Mouse (Mus musculus) midbrain, embryonic 12.5 days (tissue): ENCODE results near the gene Fnbp1. TPM values are rescaled to one million over a fixed set of nuclear protein-coding genes. Genes with fewer than 3 reads are reported as not detected.

ENCODE experiments used
- ATAC-seq: fragments of 200-750 bp; cut with Nextera tagmentation; 2 replicates; pipeline ENCODE4 v1.8.0; 2017; ENCODE audit warnings: low read depth, moderate TSS enrichment, moderate library complexity; ENCODE audit not compliant: low FRiP score
- H3K27ac ChIP-seq: fragments of 300-500 bp; sonication (generic); replicated peaks from 2 replicates; pipeline ENCODE4 v1.5.1; 2016; ENCODE audit warnings: mild to moderate bottlenecking
- H3K27me3 ChIP-seq: fragments of 300-500 bp; sonication (generic); 2 replicates; pipeline ENCODE4 v1.6.1; 2016; ENCODE audit warnings: mild to moderate bottlenecking
- H3K36me3 ChIP-seq: fragments of 300-500 bp; sonication (generic); 2 replicates; pipeline ENCODE4 v1.6.1; 2016
- H3K4me1 ChIP-seq: fragments of 300-500 bp; sonication (generic); 2 replicates; pipeline ENCODE4 v1.6.1; 2016
- H3K4me2 ChIP-seq: fragments of 300-500 bp; sonication (generic); replicated peaks from 2 replicates; pipeline ENCODE4 v1.6.1; 2016; ENCODE audit warnings: mild to moderate bottlenecking, moderate library complexity
- H3K4me3 ChIP-seq: fragments of 300-500 bp; sonication (generic); 2 replicates; pipeline ENCODE4 v1.5.1; 2016; ENCODE audit warnings: mild to moderate bottlenecking
- H3K9ac ChIP-seq: fragments of 300-500 bp; sonication (generic); replicated peaks from 2 replicates; pipeline ENCODE4 v1.6.1; 2016; ENCODE audit warnings: mild to moderate bottlenecking, moderate library complexity
- H3K9me3 ChIP-seq: fragments of 300-500 bp; sonication (generic); 2 replicates; pipeline ENCODE4 v1.6.1; 2016; ENCODE audit warnings: mild to moderate bottlenecking
- WGBS: fragments of 180-500 bp; shearing (Covaris S2); methylation state at CpG from one replicate; pipeline ENCODE4 v1.1.7; 2016; 5-methylcytosine and 5-hydroxymethylcytosine counted together
- polyA plus RNA-seq: library from polyadenylated mRNA; unstranded; fragments of >200 nt; fragmentation: Nextera tagmentation; extraction: Ambion mirVana; gene quantifications from 2 replicates; pipeline ENCODE4 v1.2.1, GENCODE M21; 2016

The Fnbp1 gene
- polyA plus RNA-seq, 1 experiment from 2014 or later, result 12.8 TPM

DNA sequence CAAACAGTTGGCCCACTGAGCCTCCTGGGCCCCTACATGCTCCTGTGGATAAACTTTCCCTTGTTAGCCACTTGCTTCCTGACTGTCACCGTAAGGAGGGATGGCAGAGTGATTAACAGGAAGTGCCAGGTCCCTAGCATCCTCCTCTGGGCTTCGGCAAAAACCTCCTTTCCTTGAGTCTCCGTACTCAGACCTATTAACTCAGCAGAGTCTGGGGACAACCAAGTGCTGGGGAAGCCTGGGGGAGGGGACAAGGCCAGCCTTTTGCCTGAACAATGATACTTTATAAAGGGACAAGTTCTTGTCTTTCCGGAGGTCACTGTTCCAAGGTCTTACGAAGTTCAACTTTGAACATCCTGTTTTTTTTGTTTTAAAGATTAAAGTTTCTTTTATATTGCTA, 54.7 kb downstream of the Fnbp1 start:
- Histone ChIP-seq H3K9me3 (peaks cover 4% of the 10 kb centered on the region; the same call in 1 of the 2 replicates), H3K4me1 (peaks cover 22% of the 10 kb centered on the region), H3K27ac (no peak overlapping the region), H3K9ac (no peak overlapping the region), H3K36me3 (peaks cover 9% of the 10 kb centered on the region), H3K4me3 (no peak overlapping the region), H3K4me2 (no peak overlapping the region), H3K27me3 (no peaks in the 10 kb centered on the region)
- WGBS, result 60% methylated on average over 5 of the region's 5 CpGs
- no peak for ATAC-seq

DNA sequence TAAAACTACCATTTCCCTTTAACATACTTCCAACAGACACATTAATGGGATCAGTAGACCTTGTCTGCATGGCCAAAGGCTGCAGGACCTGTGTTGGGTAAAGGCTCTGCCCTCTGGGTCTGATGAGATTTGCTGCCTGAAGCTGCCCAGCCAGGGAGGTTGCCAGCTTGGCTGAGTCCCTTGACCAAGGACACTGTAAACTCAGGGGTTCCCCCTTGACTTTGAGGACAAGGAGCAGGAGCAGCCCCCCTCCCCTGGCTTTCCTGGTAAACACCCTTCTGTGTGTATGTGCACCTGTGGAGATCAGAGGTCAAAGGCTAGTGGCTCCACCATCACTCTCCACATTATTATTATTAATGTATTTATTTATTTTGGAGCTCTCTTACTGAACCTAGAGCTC, 55.3 kb downstream of the Fnbp1 start:
- Histone ChIP-seq H3K4me1 (peaks cover 22% of the 10 kb centered on the region), H3K9ac (no peak overlapping the region), H3K27ac (no peak overlapping the region), H3K4me3 (no peak overlapping the region), H3K27me3 (no peaks in the 10 kb centered on the region), H3K36me3 (peaks cover 9% of the 10 kb centered on the region), H3K4me2 (no peak overlapping the region), H3K9me3 (peaks cover 4% of the 10 kb centered on the region; the same call in 1 of the 2 replicates)
- ATAC-seq, result no peak

DNA sequence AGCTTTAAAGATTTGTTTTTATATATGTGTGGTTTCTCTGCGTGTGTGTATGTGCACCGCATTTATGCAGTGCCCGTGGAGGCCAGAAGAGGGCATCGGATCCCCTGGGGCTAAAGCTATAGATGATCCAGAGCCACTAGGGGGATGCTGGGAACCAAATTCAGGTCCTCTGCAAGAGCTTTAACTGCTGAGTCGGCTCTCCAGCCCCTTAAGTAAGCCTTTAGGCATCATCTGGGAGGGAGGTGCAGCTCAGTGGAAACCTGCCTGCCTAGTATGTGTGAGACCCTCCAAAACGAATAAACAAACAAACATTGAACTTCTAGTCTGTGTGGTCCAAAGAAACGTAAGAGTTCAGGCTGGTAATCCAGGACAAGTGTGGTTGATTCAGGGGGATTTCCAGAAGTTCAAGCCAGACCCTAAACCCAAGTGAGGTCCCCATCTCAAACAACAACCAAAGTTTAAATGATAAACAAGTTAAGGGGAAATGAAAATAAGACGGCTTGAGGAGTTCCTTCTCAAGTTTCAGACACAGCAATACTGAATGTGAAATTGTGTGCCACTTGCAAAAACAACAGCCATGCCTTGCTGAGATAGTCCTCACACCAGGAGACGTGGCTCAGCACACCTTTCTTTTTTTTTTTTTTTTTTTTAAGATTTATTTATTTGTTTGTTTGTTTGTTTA, 57.5 kb downstream of the Fnbp1 start:
- 90% methylated on average over 9 of the region's 9 CpGs for WGBS
- Histone ChIP-seq H3K4me2 (no peak overlapping the region), H3K27me3 (no peaks in the 10 kb centered on the region), H3K9ac (no peak overlapping the region), H3K4me1 (peaks cover 16% of the 10 kb centered on the region), H3K27ac (no peak overlapping the region), H3K36me3 (peaks cover 9% of the 10 kb centered on the region), H3K9me3 (peaks cover 4% of the 10 kb centered on the region; the same call in 1 of the 2 replicates), H3K4me3 (no peak overlapping the region)
- ATAC-seq, result no peak

DNA sequence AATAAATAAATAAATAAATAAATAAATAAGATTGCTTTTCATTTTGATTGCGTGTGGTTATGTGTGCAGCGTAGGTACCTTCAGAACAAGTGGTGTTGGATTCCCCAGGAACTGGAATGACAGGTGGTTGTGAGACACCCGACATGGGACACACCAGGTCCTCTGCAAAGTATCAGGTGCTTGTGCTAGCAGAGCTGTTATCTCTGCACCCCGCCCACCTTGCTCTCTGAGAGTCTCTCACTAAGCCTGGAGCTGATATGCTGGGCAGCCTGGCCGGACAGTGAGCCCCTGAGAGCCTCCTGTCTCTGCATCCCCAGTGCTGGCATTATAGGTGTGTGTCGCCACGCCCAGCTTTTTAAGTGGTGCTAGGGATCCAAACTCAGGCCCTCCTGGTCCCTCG, 58.4 kb downstream of the Fnbp1 start:
- H3K36me3 ChIP-seq, result peaks cover 9% of the 10 kb centered on the region
- peaks cover 9% of the 10 kb centered on the region for H3K4me1 ChIP-seq
- H3K27ac ChIP-seq, result no peak overlapping the region
- no peaks in the 10 kb centered on the region for H3K27me3 ChIP-seq
- H3K4me3 ChIP-seq, result no peak overlapping the region
- H3K9ac ChIP-seq, result no peak overlapping the region
- ATAC-seq, result no peak
- peaks cover 4% of the 10 kb centered on the region; the same call in 1 of the 2 replicates for H3K9me3 ChIP-seq
- no peak overlapping the region for H3K4me2 ChIP-seq
- 91% methylated on average over 8 of the region's 8 CpGs for whole genome bisulfite sequencing

DNA sequence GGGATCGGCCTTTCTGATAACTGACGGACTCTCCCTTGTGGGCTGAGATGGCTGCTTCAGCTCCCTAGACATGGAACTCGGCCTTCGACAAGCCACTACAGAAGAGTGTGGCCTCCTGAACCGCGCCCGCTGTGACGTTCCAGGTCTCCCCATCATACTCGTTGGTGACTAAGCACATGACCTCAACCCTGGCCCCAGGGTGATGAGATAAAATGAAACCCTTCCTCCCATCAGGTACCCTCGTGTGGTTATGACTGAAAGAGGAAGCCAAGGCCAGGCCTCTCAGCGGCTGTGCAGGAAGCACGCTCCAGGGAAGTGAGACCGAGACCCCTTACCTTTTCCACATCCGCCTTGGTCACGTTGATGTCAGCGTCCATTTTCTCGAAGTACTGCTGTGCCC, 59.2 kb downstream of the Fnbp1 start:
- WGBS, result 93% methylated on average over 17 of the region's 17 CpGs
- H3K4me1 ChIP-seq, result peaks cover 2% of the 10 kb centered on the region
- no peak overlapping the region for H3K9ac ChIP-seq
- H3K27ac ChIP-seq, result no peak overlapping the region
- H3K9me3 ChIP-seq, result peaks cover 4% of the 10 kb centered on the region; the same call in 1 of the 2 replicates
- H3K4me3 ChIP-seq, result no peak overlapping the region
- no peaks in the 10 kb centered on the region for H3K27me3 ChIP-seq
- no peak overlapping the region for H3K4me2 ChIP-seq
- H3K36me3 ChIP-seq, result peaks cover 9% of the 10 kb centered on the region
- ATAC-seq, result no peak

DNA sequence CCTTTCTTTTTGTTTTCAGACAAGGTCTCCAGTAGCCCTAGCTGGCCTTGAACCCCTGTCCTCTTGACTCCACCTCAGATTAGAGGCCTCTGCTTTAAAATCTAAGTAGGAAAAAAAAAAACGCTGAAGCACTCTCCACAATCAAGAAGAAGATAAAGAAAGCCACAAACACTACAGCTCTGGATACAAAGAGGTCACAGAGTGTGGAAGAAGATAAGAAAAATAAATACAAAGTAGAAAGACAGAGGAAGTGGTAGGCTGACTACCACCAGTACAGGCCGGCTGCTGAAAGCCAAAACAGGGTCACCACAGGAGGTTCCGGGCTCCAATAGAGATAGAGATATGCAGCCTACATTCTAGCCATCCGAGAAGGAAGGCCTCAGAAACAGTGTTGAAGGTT, 60.5 kb downstream of the Fnbp1 start:
- no peak overlapping the region for H3K9ac ChIP-seq
- no peaks in the 10 kb centered on the region for H3K4me1 ChIP-seq
- H3K9me3 ChIP-seq, result peaks cover 4% of the 10 kb centered on the region; the same call in 1 of the 2 replicates
- no peak overlapping the region for H3K4me2 ChIP-seq
- H3K36me3 ChIP-seq, result peaks cover 9% of the 10 kb centered on the region
- no peak overlapping the region for H3K27ac ChIP-seq
- no peak overlapping the region for H3K4me3 ChIP-seq
- no peaks in the 10 kb centered on the region for H3K27me3 ChIP-seq
- no peak for ATAC-seq
- 76% methylated on average over 4 of the region's 4 CpGs for WGBS

DNA sequence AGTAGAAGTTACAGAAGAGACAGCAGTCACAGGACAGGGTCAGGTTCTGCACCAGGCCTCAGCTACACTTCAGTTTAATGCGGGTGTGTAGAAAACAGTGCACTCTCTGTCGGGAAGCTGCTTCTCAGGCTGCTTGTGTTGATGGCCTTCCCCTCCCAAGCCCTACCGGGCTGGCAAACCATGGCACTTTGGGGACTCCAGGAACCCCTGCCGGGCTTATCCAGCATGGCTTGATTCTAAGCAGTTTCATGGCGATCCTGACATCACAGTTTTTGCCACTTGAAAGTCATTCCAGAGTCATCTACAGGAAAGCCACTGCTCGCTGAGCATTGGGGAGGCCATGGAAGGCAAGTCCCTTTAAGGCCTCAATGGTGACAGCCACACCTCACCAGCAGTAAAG, 62.7 kb downstream of the Fnbp1 start:
- Histone ChIP-seq H3K27me3 (no peaks in the 10 kb centered on the region), H3K4me3 (no peak overlapping the region), H3K4me1 (no peaks in the 10 kb centered on the region), H3K9ac (no peak overlapping the region), H3K4me2 (no peak overlapping the region), H3K9me3 (peaks cover 2% of the 10 kb centered on the region; the same call in 1 of the 2 replicates), H3K36me3 (peaks cover 5% of the 10 kb centered on the region), H3K27ac (no peak overlapping the region)
- ATAC-seq, result no peak
- 81% methylated on average over 6 of the region's 6 CpGs for WGBS

DNA sequence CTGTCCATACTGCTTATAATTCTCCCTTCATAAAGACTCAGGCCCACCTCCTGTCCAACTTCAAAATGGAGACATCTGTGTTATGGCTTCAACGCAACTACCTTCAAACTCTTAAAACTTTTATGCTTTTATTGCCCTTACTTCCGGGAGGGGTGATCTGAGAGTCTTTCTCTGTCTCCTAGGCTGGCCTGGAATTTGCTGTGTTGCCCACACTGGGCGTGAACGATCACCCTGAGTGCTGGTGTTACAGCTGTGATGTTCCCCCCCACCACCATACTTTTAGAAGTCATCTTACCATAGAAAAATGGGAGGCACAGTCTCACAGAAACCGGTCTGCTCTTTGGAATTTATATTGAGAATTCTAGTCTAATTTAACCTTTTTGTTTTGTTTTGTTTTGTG, 64.2 kb downstream of the Fnbp1 start:
- H3K27ac ChIP-seq, result no peak overlapping the region
- no peak overlapping the region for H3K4me3 ChIP-seq
- no peak for ATAC-seq
- peaks cover 3% of the 10 kb centered on the region; the same call in 1 of the 2 replicates for H3K36me3 ChIP-seq
- no peaks in the 10 kb centered on the region for H3K9me3 ChIP-seq
- no peaks in the 10 kb centered on the region for H3K4me1 ChIP-seq
- H3K27me3 ChIP-seq, result no peaks in the 10 kb centered on the region
- H3K4me2 ChIP-seq, result no peak overlapping the region
- WGBS, result 88% methylated on average over 5 of the region's 5 CpGs
- no peak overlapping the region for H3K9ac ChIP-seq

DNA sequence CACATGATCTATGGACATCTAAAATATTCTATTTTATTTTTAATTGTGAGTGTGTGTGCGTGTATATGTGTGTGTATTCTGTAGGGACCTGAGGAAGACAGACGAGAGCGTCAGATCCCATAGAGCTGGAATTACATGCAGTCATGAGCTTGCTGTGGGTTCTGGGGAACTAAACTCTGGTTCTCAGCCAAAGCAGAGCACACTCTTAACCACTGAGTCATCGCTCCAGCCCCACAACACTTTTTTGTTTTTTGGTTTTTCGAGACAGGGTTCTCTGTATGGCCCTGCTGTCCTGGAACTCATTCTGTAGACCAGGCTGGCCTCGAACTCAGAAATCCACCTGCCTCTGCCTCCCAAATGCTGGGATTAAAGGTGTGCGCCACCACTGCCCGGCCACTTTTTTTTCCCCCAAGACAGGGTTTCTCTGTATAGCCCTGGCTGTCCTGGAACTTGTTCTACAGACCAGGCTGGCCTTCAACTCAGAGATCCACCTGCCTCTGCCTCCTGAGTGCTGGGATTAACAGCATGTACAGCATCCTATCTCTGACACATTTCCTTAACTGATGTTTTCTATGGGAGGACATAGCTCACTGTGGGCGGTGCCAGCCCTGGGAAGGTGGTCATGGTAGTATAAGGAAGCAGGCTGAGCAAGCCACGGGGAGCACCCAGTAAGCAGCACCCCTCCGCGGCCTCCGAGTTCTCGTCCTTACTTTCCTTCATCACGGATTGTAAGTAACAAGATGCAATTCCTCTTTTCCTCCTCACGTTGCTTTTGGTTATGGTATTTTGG, 65.3 kb downstream of the Fnbp1 start:
- Histone ChIP-seq H3K36me3 (0 out of 2 replicates have a peak, but pooled peaks cover 4% of the 10 kb centered on the region), H3K27me3 (no peaks in the 10 kb centered on the region), H3K4me2 (no peak overlapping the region), H3K4me3 (no peak overlapping the region), H3K27ac (no peak overlapping the region), H3K9ac (no peak overlapping the region), H3K4me1 (no peaks in the 10 kb centered on the region), H3K9me3 (no peaks in the 10 kb centered on the region)
- no peak for ATAC-seq
- 94% methylated on average over 16 of the region's 16 CpGs for WGBS

DNA sequence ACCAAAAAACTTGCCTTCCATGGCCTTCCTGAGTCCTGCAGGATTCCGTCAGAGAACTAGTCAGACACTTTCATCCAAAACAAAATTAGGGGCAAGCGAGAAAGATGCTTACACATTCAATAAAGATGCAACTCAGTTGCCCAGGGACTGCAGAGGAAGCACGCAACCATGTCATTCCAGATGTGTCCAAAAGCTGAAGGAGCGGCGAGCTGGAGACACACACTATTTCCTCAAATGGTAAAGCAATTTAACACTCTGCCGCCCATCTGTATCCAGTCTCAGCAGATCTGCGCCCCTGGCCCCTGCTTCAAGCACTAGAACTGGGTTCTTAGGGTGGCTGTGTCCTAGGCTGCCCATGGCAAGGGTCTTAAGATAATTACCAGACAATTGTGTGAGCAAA, 66.0 kb downstream of the Fnbp1 start:
- no peak for ATAC-seq
- Histone ChIP-seq H3K27me3 (no peaks in the 10 kb centered on the region), H3K36me3 (0 out of 2 replicates have a peak, but pooled peaks cover 4% of the 10 kb centered on the region), H3K4me2 (no peak overlapping the region), H3K9ac (no peak overlapping the region), H3K9me3 (no peaks in the 10 kb centered on the region), H3K27ac (no peak overlapping the region), H3K4me3 (no peak overlapping the region), H3K4me1 (no peaks in the 10 kb centered on the region)
- WGBS, result 77% methylated on average over 7 of the region's 7 CpGs

DNA sequence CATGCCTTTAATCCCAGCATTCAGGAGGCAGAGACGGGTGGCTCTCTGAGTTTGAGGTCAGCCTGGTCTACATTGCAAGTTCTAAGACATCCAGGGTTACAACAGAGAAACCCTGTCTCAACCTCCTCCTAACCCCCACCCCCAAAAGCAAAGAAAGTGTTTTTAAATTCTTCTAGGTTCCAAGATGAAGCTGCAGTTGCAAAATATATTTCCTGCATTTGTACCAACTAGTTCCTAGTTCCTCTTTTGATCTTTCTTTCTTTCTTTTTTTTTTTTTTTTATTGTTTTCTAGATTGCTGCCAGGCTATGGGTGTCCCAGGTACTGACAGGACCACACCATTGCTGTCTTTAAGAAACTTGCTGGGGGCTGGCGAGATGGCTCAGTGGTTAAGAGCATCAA, 66.6 kb downstream of the Fnbp1 start:
- no peak for ATAC-seq
- no peaks in the 10 kb centered on the region for H3K4me1 ChIP-seq
- H3K36me3 ChIP-seq, result 0 out of 2 replicates have a peak, but pooled peaks cover 4% of the 10 kb centered on the region
- H3K4me2 ChIP-seq, result no peak overlapping the region
- WGBS, result 88% methylated on average over 2 of the region's 2 CpGs
- H3K27ac ChIP-seq, result no peak overlapping the region
- no peak overlapping the region for H3K4me3 ChIP-seq
- H3K27me3 ChIP-seq, result no peaks in the 10 kb centered on the region
- no peak overlapping the region for H3K9ac ChIP-seq
- no peaks in the 10 kb centered on the region for H3K9me3 ChIP-seq

DNA sequence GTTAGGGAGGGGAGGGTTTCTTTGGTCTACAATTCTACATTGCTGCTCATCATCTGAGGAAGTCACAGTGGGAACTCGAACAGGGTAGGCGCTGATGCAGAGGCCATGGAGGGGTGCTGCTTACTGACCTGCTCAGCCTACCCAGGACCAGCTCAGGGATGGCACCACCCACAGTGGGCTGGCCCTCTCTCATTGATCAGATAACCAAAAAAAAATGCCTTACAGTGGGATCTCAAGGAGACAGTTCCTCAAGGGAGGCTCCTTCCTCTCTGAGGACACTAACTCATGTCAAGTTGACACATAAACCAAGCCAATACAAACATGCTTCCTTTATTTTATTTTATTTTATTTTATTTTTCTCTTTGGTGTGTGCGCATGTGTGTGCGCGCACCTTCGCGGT, 72.3 kb downstream of the Fnbp1 start:
- peak overlapping the region; percentile 79; the same call in 1 of the 2 replicates for H3K27ac ChIP-seq

More for the DNA sequence above, 72.3 kb downstream of the Fnbp1 start:
- Histone ChIP-seq H3K27me3 (no peaks in the 10 kb centered on the region), H3K4me2 (no peak overlapping the region), H3K9me3 (no peaks in the 10 kb centered on the region), H3K4me1 (peaks cover 19% of the 10 kb centered on the region), H3K4me3 (no peak overlapping the region), H3K9ac (no peak overlapping the region), H3K36me3 (0 out of 2 replicates have a peak, but pooled peaks cover 4% of the 10 kb centered on the region)
- WGBS, result 91% methylated on average over 7 of the region's 7 CpGs
- ATAC-seq, result no peak
